Mouse (Mus musculus): ENCODE measurements around the gene 2900011O08Rik.

The 2900011O08Rik gene

DNA sequence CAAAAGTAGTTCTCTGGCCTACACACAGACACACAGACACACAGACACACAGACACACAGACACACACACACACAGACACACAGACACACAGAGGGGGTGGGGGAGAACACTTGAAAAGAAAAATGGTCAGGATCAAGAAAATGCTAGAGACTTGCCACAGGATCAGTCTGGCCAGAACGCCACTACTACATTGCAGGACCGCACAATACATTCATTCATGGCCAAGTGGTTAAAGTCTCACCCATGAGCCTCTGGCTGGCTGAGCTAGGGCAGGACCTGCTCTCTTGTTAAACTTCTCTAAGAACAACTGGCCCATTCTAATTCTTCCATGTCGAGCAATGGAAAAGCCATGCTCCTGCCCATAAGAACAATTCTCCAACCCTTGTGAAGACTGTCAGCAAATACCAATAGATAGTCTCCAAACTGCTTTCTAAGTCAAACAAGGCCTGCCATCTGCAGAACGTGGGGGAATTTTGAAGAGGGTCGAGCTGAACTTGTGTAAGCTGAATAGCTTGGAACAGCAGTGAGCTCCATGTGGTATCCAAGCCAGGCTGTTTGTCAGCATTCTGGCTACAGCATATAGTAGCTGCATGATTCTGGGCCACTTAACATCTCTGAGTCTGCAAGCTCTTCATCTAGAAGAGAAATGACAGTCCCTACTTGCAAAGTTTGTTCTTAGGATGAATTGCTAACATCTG, 84.2 kb downstream of the 2900011O08Rik start:
- no peak for DNase-seq

GRCm38 (mm10) chr16:14082925-14083324, 96.5 kb downstream of the 2900011O08Rik start:
- no peak for DNase-seq

DNA sequence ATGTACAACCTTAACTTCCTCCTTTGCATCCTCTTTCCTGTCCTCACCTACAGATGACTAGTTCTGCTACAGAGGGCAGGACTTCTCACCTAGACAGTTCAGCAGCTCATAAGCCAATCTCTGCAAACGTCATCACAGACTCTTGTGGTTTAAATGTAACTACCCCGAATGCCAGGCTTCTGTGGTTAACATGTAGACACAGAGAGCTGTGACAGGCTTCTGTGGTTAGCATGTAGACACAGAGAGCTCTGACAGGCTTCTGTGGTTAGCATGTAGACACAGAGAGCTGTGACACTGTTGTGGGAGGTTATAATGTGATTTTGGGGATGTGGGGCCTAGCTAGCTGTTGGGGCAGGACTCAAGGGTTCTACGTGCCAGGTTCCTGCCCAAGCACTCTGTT, 101.8 kb downstream of the 2900011O08Rik start:
- DNase-seq: no peak

GRCm38 (mm10) chr16:14089296-14089695, 102.9 kb downstream of the 2900011O08Rik start:
- DNase-seq: no peak

DNA sequence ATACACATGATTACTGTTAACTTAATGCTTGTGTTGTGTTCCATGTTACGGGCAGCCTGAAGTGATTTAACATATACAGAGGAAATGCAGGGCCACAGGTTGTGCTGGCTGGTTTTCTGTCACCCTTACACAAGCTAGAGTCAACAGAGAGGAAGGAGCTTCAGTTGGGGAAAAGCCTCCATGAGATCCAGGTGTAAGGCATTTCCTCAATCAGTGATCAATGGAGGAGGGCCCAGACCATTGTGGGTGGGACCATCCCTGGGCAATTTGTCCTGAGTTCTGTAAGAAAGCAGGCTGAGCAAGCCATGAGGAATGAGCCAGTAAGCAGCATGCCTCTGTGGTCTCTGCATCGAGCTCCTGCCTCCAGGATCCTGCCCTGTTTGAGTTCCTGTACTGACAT, 105.4 kb downstream of the 2900011O08Rik start:
- no peak for DNase-seq

DNA sequence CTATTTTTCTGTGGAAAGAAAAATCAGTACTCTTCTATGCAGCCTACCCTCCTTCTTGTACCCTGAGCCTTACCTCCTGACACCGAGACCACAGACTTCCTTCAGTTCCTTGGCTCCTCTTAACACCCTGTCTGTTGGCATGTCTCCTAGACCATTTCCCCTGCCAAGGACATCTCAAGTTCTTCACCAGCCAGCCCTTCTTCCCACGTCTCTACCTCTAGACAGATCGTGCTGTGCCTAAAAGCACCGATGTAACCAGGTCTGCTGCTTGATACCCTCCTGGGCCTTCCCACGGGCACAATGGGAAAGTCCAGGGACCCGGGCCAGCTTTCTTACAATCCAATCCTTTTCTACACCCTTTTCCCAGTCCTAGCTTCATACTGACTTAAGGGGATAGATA, 119.5 kb downstream of the 2900011O08Rik start:
- DNase-seq: no peak

DNA sequence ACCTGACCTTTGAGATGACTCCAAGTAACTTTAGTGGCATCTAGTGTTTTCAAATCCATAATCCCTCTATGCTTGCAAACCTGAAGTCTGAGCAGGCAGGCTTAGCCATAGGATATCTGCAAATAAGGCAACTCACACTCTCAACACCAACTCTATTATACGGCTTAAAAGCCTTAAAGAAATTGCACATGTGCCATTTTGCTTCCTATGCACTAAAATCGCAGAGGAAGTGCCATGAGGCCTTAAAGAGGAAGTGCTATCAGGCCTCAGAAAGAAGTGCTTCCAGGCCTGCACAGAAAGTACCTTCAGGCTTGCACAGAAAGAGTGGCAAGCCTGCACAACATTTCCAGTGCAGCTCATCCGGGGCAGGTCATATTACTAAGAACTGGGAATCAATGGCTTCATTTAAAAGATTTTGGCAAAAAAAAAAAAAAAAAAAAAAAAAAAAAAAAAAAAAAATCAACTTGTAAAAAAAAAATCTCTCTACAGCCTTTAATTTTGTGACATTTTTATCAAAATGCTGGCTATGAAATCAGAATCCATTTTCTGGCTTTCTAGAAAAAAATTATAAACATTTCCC, 123.3 kb downstream of the 2900011O08Rik start:
- no peak for DNase-seq

- no peak for DNase-seq
Observed at GRCm38 (mm10) chr16:14110922-14111321, 124.5 kb downstream of the 2900011O08Rik start.

GRCm38 (mm10) chr16:14112133-14112532, 125.7 kb downstream of the 2900011O08Rik start:
- DNase-seq: no peak

GRCm38 (mm10) chr16:14112742-14113141, 126.3 kb downstream of the 2900011O08Rik start:
- DNase-seq: no peak

GRCm38 (mm10) chr16:14117299-14117698, 130.9 kb downstream of the 2900011O08Rik start:
- DNase-seq: no peak

DNA sequence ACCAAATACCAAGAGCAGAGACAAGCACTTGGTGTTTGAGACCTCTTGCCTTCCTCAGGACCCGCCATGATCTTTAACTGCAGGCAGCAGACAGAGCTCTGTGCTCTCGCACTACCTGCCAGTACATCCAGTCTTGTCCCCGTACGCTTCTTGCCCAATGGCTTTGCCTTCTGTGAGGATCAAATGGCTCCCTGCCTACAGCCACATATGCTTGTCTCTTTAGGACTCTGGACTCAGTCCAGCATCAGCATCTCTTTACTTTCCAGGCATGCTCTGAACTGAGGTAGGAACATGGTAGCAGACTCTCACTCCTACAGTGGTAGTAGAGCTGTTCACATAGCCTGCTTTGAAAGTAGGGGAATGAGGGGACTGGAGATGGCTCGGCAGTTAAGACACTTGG, 134.5 kb downstream of the 2900011O08Rik start:
- no peak for DNase-seq

- no peak for DNase-seq
Observed at GRCm38 (mm10) chr16:14121563-14121962, 135.2 kb downstream of the 2900011O08Rik start.

- no peak for DNase-seq
Observed at GRCm38 (mm10) chr16:14122586-14122985, 136.2 kb downstream of the 2900011O08Rik start.

DNA sequence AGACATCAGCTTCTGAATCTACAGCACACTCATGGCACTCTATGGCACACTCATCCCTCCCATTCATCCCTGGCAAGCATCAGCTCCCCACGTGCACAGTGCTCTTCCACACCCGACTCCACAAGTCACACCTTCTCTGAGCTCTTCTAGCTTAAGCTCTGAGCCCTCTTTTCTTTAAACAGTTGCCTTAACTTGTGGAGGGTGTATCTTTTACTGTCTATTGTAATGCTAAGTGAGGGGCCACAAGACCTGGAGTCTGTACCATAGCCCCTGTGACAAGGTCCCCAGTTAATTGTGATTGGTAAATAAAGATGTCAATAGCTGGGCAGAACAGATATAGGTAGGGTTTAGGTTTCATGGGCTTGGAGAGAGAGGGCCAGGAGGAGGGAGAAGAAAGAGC, 137.5 kb downstream of the 2900011O08Rik start:
- DNase-seq: no peak

- DNase-seq: no peak
Observed at GRCm38 (mm10) chr16:14124709-14125108, 138.3 kb downstream of the 2900011O08Rik start.

GRCm38 (mm10) chr16:14125253-14125652, 138.8 kb downstream of the 2900011O08Rik start:
- no peak for DNase-seq

DNA sequence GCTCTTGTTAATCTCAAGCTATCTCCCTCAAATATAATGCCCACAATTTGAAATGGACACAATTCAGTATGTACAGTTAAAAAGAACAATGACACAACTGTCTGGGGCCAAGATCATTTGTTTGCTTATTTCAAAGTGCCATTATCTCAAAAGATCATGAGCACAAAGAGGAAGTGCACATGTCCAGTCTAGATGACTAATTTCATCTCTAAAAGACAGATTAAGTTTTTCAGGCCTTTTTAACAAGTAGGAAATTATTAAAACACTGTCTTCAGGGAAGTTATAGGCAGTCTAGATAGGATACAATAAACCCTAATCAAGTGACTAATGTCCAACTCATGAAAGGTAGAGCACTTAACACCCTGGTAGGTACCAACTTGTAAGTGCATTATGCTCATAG, 142.6 kb downstream of the 2900011O08Rik start:
- no peak for DNase-seq

GRCm38 (mm10) chr16:14130796-14131195, 144.4 kb downstream of the 2900011O08Rik start:
- DNase-seq: peak; percentile 36

DNA sequence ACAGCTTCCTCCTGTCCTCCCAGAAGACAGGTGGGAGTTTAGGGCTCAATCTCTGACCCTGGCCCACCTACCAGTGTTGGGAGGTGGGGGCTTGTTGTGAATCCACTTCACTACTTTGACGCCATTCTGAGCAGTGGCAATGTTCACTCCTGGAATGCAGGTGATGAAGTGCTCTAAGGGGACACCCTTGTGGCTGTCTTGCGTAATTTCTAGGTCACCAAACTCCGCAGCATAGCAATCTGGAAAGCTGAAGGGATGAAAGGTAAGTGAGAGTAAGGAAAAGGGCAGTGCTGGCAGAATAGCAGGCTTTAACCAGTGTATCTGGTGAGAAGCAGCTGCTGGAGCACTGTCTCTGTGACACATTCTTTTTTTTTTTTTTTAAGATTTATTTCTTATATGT, 145.0 kb downstream of the 2900011O08Rik start:
- no peak for DNase-seq

DNA sequence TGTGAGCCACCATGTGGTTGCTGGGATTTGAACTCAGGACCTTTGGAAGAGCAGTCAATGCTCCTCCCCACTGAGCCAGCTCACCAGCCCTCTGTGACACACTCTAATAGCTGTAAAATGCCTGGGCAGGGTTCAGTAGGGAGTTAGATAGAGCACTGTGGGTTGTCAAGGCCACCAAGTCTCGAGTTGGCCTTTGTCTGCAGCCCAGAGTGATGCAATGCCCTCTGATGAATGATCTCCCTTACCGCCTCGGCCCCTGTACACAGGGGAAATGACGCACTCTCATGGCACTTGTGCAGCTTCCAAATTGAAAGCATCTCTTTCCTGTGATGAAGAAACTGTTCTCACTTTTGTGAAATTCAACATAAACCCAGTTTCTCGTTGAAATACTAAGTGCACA, 145.4 kb downstream of the 2900011O08Rik start:
- no peak for DNase-seq

DNA sequence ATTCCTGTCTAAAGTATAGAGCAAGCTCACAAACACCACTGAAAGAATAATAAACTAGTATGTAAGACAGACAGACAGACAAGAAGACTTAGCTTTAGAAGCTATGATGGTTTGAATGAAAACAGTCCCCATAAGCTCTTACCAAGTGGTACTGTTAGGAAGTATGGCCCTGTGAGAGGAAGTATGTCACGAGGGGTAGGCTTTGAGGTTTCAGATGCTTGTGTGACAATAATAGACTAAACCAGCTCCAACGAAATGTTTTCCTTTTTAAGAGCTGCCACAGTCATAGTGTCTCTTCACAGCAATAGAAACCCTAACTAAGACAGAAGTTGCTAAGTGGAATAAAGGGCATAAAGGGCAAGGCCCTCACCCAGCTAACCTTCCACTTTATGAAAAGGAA, 148.6 kb downstream of the 2900011O08Rik start:
- no peak for DNase-seq

DNA sequence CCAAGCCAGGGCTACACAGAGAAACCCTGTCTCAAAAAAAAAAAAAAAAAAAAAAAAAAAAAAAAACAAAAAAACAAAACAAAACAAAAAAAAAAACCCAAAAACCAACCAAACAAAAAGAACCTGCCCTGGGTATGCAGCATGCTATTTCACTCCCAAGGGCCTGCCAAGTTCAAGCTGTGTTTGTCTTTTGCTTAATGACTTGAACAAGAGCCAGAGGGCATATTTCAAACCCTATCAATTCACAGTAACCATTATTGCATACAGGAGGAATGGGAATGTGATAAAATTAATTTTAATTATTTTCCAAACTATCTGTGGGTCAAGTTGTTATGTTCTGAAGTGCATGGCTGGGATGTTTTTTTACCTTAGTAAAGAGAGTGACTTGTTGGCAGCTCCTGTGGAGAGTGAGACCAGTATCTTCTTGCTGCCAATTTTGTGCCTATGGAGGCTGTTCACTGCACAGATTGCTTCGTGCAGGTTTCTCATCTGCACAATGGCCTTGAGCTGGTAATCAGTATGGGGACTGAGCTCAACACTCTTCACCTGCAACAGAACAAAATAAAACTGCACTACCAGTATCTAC, 151.7 kb downstream of the 2900011O08Rik start:
- no peak for DNase-seq

- DNase-seq: no peak
Observed at GRCm38 (mm10) chr16:14139106-14139505, 152.7 kb downstream of the 2900011O08Rik start.

Data from kidney, adult 11 months (tissue).